Mouse (Mus musculus): ENCODE measurements around the gene Prss16. TPM values are rescaled to one million over a fixed set of nuclear protein-coding genes. Genes with fewer than 3 reads are reported as not detected.

The Prss16 gene
- polyA plus RNA-seq, 1 experiment, result 1.1 TPM

DNA sequence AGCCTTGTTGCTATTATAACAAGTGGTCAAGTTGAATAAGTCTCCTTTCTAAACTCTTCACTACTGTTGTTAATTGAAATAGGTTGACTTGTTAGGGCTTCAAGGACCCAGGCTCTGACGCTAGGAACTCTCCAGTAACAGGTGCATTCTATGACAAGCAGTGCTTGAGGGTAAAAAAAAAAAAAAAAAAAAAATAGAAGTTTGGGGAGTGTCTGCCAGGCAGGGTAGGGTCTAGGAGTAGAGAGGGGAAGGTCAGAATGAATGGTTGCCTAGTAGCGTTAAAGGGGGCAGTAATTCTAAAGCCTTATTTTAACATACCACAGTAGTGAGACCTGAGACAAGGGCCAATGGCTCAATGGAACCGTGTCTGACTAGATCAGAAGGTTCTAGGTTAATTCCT, 11.1 kb downstream of the Prss16 start:
- TF ChIP-seq CTCF (IDR thresholded peaks at IDR 0.05; ENCODE audit: extremely low read depth, insufficient read depth, insufficient read length, insufficient replicate concordance) (no peak), POLR2A (IDR thresholded peaks at IDR 0.05; ENCODE audit: low read depth, low read length) (no peak)
- H3K4me3 ChIP-seq (ENCODE audit: extremely low read depth, insufficient read depth, insufficient read length), result no peak overlapping the region
- 60% methylated on average over 3 of the region's 3 CpGs for WGBS
- H3K27ac ChIP-seq (ENCODE audit: insufficient read depth, low read length), result no peak overlapping the region
- no peak for DNase-seq (ENCODE audit: low read depth in 1 of 2, low spot score in 2 of 2)
- peaks cover 10% of the 10 kb centered on the region; the same call in 1 of the 2 replicates for H3K4me1 ChIP-seq (ENCODE audit: control insufficient read depth, insufficient read depth, insufficient read length)
- H3K36me3 ChIP-seq (ENCODE audit: control insufficient read depth, insufficient read depth, low read length), result no peaks in the 10 kb centered on the region
- peaks cover 12% of the 10 kb centered on the region for H3K27me3 ChIP-seq (ENCODE audit: control insufficient read depth, insufficient read depth, low read length)

DNA sequence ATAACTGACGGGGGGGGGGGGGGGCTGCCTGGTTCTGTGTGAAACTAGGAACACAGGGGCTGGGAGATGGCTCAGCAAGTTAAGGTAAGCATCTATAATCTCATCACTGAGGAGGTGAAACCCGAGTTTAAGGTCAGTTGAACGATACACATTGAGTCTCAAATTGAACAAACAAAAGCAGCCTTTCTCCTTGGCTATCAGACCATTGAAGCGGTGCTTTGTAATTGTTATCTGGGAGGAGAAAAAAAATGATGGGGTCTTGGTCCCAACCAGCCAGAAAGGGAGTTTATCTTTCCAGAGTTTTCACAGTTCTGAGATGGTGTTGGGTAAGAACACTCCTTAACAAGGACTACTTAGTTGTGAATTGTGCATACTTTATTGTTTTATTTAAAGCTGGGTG, 11.7 kb downstream of the Prss16 start:
- Histone ChIP-seq H3K4me1 (ENCODE audit: control insufficient read depth, insufficient read depth, insufficient read length) (peaks cover 10% of the 10 kb centered on the region; the same call in 1 of the 2 replicates), H3K36me3 (ENCODE audit: control insufficient read depth, insufficient read depth, low read length) (no peaks in the 10 kb centered on the region), H3K4me3 (ENCODE audit: extremely low read depth, insufficient read depth, insufficient read length) (no peak overlapping the region), H3K27ac (ENCODE audit: insufficient read depth, low read length) (no peak overlapping the region), H3K27me3 (ENCODE audit: control insufficient read depth, insufficient read depth, low read length) (peaks cover 12% of the 10 kb centered on the region)
- no peak for DNase-seq (ENCODE audit: low read depth in 1 of 2, low spot score in 2 of 2)
- TF ChIP-seq CTCF (IDR thresholded peaks at IDR 0.05; ENCODE audit: extremely low read depth, insufficient read depth, insufficient read length, insufficient replicate concordance), result no peak
- no peak for TF ChIP-seq POLR2A (IDR thresholded peaks at IDR 0.05; ENCODE audit: low read depth, low read length)
- WGBS, result 32% methylated on average over 4 of the region's 4 CpGs

- H3K27me3 ChIP-seq (ENCODE audit: control insufficient read depth, insufficient read depth, low read length), result peaks cover 12% of the 10 kb centered on the region
- H3K4me1 ChIP-seq (ENCODE audit: control insufficient read depth, insufficient read depth, insufficient read length), result peaks cover 10% of the 10 kb centered on the region; the same call in 1 of the 2 replicates
- 25% methylated on average over 21 of the region's 21 CpGs for WGBS
- no peak for DNase-seq (ENCODE audit: low read depth in 1 of 2, low spot score in 2 of 2)
- TF ChIP-seq POLR2A (IDR thresholded peaks at IDR 0.05; ENCODE audit: low read depth, low read length) (no peak), CTCF (IDR thresholded peaks at IDR 0.05; ENCODE audit: extremely low read depth, insufficient read depth, insufficient read length, insufficient replicate concordance) (no peak)
- H3K27ac ChIP-seq (ENCODE audit: insufficient read depth, low read length), result no peak overlapping the region
- no peaks in the 10 kb centered on the region for H3K36me3 ChIP-seq (ENCODE audit: control insufficient read depth, insufficient read depth, low read length)
- H3K4me3 ChIP-seq (ENCODE audit: extremely low read depth, insufficient read depth, insufficient read length), result no peak overlapping the region
Observed at GRCm38 (mm10) chr13:21997201-21997820, 12.2 kb downstream of the Prss16 start.

DNA sequence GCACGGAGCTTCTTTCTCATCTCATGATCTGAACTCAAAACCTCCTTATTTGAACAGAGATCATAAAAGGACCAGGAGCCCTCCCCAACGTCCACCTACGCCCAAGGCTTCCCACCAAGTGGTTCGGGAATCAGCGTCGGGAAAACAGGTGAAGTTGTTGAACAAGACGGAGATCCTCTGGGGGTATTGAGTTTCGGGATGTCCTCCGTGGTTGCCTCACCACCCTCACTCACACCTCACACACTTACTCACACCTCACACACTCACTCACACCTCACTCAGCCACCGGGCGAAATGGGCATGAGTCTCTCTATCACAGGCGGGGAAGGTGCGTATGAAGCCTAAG, 12.7 kb downstream of the Prss16 start:
- H3K27ac ChIP-seq (ENCODE audit: insufficient read depth, low read length), result no peak overlapping the region
- 14% methylated on average over 13 of the region's 13 CpGs for WGBS
- H3K36me3 ChIP-seq (ENCODE audit: control insufficient read depth, insufficient read depth, low read length), result no peaks in the 10 kb centered on the region
- H3K27me3 ChIP-seq (ENCODE audit: control insufficient read depth, insufficient read depth, low read length), result peaks cover 12% of the 10 kb centered on the region
- H3K4me1 ChIP-seq (ENCODE audit: control insufficient read depth, insufficient read depth, insufficient read length), result peaks cover 8% of the 10 kb centered on the region; the same call in 1 of the 2 replicates
- H3K4me3 ChIP-seq (ENCODE audit: extremely low read depth, insufficient read depth, insufficient read length), result no peak overlapping the region
- DNase-seq (ENCODE audit: low read depth in 1 of 2, low spot score in 2 of 2), result no peak
- TF ChIP-seq POLR2A (IDR thresholded peaks at IDR 0.05; ENCODE audit: low read depth, low read length) (no peak), CTCF (IDR thresholded peaks at IDR 0.05; ENCODE audit: extremely low read depth, insufficient read depth, insufficient read length, insufficient replicate concordance) (no peak)

GRCm38 (mm10) chr13:21996101-21996839, 13.3 kb downstream of the Prss16 start:
- Histone ChIP-seq H3K4me1 (ENCODE audit: control insufficient read depth, insufficient read depth, insufficient read length) (peaks cover 7% of the 10 kb centered on the region; the same call in 1 of the 2 replicates), H3K27ac (ENCODE audit: insufficient read depth, low read length) (no peak overlapping the region), H3K27me3 (ENCODE audit: control insufficient read depth, insufficient read depth, low read length) (peaks cover 12% of the 10 kb centered on the region), H3K4me3 (ENCODE audit: extremely low read depth, insufficient read depth, insufficient read length) (no peak overlapping the region), H3K36me3 (ENCODE audit: control insufficient read depth, insufficient read depth, low read length) (no peaks in the 10 kb centered on the region)
- DNase-seq (ENCODE audit: low read depth in 1 of 2, low spot score in 2 of 2), result no peak
- WGBS, result 6% methylated on average over 12 of the region's 12 CpGs
- TF ChIP-seq POLR2A (IDR thresholded peaks at IDR 0.05; ENCODE audit: low read depth, low read length), result no peak
- no peak for TF ChIP-seq CTCF (IDR thresholded peaks at IDR 0.05; ENCODE audit: extremely low read depth, insufficient read depth, insufficient read length, insufficient replicate concordance)

DNA sequence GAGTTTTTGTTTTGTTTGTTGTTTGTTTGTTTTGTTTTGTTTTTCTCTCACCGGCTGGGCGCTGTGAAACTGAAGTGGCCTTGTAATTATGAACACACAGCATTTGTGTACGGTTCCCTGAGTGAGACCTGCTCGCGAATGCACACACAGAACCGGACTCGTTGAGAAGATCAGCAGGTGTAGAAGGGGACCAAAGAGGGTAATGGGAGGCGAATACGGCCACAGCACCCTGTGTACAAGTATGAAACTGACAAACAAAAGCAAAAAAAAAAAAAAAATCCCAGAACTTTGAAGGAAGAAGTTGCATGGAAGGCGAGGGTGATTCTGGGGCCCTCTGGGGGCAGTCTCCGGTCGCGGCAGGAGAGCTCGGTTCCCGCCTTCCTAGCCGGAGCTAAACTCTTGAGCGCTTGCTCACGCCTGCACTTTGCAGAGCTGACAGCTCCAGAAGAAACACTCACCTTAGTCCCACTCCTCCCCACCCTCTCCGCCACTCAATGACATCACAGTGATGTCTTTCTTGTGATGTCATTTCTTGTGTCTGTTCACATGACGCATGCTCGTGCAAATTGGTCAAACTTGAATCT, 14.1 kb downstream of the Prss16 start:
- Histone ChIP-seq H3K27ac (ENCODE audit: insufficient read depth, low read length) (no peak overlapping the region), H3K4me1 (ENCODE audit: control insufficient read depth, insufficient read depth, insufficient read length) (peaks cover 4% of the 10 kb centered on the region; the same call in 1 of the 2 replicates), H3K36me3 (ENCODE audit: control insufficient read depth, insufficient read depth, low read length) (no peaks in the 10 kb centered on the region), H3K27me3 (ENCODE audit: control insufficient read depth, insufficient read depth, low read length) (peaks cover 12% of the 10 kb centered on the region), H3K4me3 (ENCODE audit: extremely low read depth, insufficient read depth, insufficient read length) (peak overlapping the region; percentile 29; the same call in 1 of the 2 replicates)
- no peak for TF ChIP-seq POLR2A (IDR thresholded peaks at IDR 0.05; ENCODE audit: low read depth, low read length)
- no peak for DNase-seq (ENCODE audit: low read depth in 1 of 2, low spot score in 2 of 2)
- 1% methylated on average over 21 of the region's 21 CpGs for WGBS
